Comparison of ENCODE assay signal across 18 mouse cellular contexts in the genomic region with DNA sequence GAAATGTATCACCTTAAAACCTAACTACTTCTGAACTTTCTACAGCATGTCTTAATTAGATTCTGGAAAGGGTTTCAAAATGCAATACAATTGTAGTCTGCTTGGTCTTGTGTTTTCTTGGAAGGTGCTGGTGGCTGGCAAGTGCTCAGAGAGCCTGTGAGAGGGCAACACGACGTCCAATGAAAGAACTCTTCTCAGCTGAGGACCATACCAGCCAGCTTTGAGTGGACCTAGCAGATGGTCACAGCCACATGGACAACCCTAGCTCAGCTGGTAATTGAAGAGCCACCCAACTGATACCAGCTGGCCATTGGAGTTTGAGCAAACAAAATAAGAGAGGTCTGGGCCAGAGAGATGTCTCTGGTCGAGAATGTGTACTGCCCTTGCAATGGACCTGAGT. TPM values are rescaled to one million over a fixed set of nuclear protein-coding genes. Genes with fewer than 3 reads are reported as not detected.
DNase-seq lines count a peak whose midpoint lies in the region; ATAC-seq and TF ChIP-seq lines count a peak whose summit lies in the region.
"Had no signal": no experiment of that assay in that cellular context is flagged by ENCODE, and none has a peak within 500 bp of the region (broad histone marks: within the 10 kb centered on the region; RNA-seq: fewer than 3 reads in every experiment).

No protein-coding gene starts in this region.

- no peak overlapping the region for H3K4me3 ChIP-seq in heart, embryonic 10.5 days
- no peak overlapping the region for H3K4me3 ChIP-seq in embryonic fibroblast, embryonic 13.5 days (ENCODE audit: insufficient read depth, low read length)
- H3K4me3 ChIP-seq in intestine, embryonic 16.5 days (ENCODE audit: low read length), result no peak overlapping the region
- H3K4me3 ChIP-seq in kidney, embryonic 15.5 days (replicated peaks), result no peak overlapping the region
- H3K4me3 ChIP-seq: erythroblast, embryonic 14.5 days; midbrain, embryonic 15.5 days had no signal

- no peaks in the 10 kb centered on the region for H3K36me3 ChIP-seq in heart, embryonic 10.5 days
- no peaks in the 10 kb centered on the region for H3K36me3 ChIP-seq in intestine, embryonic 16.5 days (ENCODE audit: control insufficient read depth, insufficient read depth, low read length)
- no peaks in the 10 kb centered on the region for H3K36me3 ChIP-seq in kidney, embryonic 15.5 days
- H3K36me3 ChIP-seq: midbrain, embryonic 15.5 days had no signal

- DNase-seq in heart, adult 11 months, result peak; percentile 87
- DNase-seq in heart, embryonic 10.5 days (ENCODE audit: low spot score), result no peak
- peak; percentile 59 for DNase-seq in adipocyte (ENCODE audit: low spot score)
- peak; percentile 71 for DNase-seq in cerebellum, adult 8-10 months
- DNase-seq in embryo, embryonic 10.5 days (ENCODE audit: low spot score), result no peak
- DNase-seq: heart, postnatal 14 days; kidney, adult 2 months; liver; lung, adult 2 months; right cerebral cortex, postnatal 4 days; thymus, adult 2 months had no signal

- TF ChIP-seq CTCF in embryonic fibroblast, embryonic 13.5 days (IDR thresholded peaks at IDR 0.05; ENCODE audit: borderline replicate concordance, insufficient read depth, low read length), result no peak

- ATAC-seq in intestine, embryonic 16.5 days, result no peak
- no peak for ATAC-seq in kidney, embryonic 15.5 days (replicated peaks; ENCODE audit: low FRiP score)
- ATAC-seq: midbrain, embryonic 15.5 days; Patski had no signal

- no peaks in the 10 kb centered on the region for H3K9me3 ChIP-seq in heart, embryonic 10.5 days
- H3K9me3 ChIP-seq in intestine, embryonic 16.5 days (ENCODE audit: control insufficient read depth, low read length), result no peaks in the 10 kb centered on the region
- no peaks in the 10 kb centered on the region for H3K9me3 ChIP-seq in kidney, embryonic 15.5 days (replicated peaks)
- H3K9me3 ChIP-seq: midbrain, embryonic 15.5 days had no signal

- no peak overlapping the region for H3K27ac ChIP-seq in heart, embryonic 10.5 days
- H3K27ac ChIP-seq in embryonic fibroblast, embryonic 13.5 days (ENCODE audit: insufficient read depth, low read length), result peak overlapping the region; percentile 99
- no peak overlapping the region for H3K27ac ChIP-seq in intestine, embryonic 16.5 days (ENCODE audit: low read length)
- H3K27ac ChIP-seq in kidney, embryonic 15.5 days, result no peak overlapping the region
- H3K27ac ChIP-seq: macrophage; midbrain, embryonic 15.5 days had no signal

- WGBS in heart, embryonic 10.5 days, result 80% methylated on average over 3 of the region's 3 CpGs
- 87% methylated on average over 3 of the region's 3 CpGs for WGBS in intestine, embryonic 16.5 days
- 88% methylated on average over 3 of the region's 3 CpGs for WGBS in kidney, embryonic 15.5 days

- H3K4me1 ChIP-seq in heart, embryonic 10.5 days, result peaks cover 1% of the 10 kb centered on the region; the same call in 1 of the 2 replicates
- peaks cover 32% of the 10 kb centered on the region for H3K4me1 ChIP-seq in embryonic fibroblast, embryonic 13.5 days (ENCODE audit: control insufficient read depth, insufficient read depth, low read length)
- H3K4me1 ChIP-seq in intestine, embryonic 16.5 days (ENCODE audit: control insufficient read depth, insufficient read depth, low read length), result 0 out of 2 replicates have a peak, but pooled peaks cover 9% of the 10 kb centered on the region
- no peaks in the 10 kb centered on the region for H3K4me1 ChIP-seq in kidney, embryonic 15.5 days
- H3K4me1 ChIP-seq: midbrain, embryonic 15.5 days had no signal

- no peak overlapping the region for H3K4me2 ChIP-seq in intestine, embryonic 16.5 days (ENCODE audit: low read depth, low read length)
- no peak overlapping the region for H3K4me2 ChIP-seq in kidney, embryonic 15.5 days
- H3K4me2 ChIP-seq: midbrain, embryonic 15.5 days had no signal

- no peak for TF ChIP-seq POLR2A in embryonic fibroblast, embryonic 13.5 days (IDR thresholded peaks at IDR 0.05; ENCODE audit: low read depth, low read length)

- H3K27me3 ChIP-seq in heart, embryonic 10.5 days (ENCODE audit: insufficient read depth, poor library complexity, severe bottlenecking), result no peaks in the 10 kb centered on the region
- no peaks in the 10 kb centered on the region for H3K27me3 ChIP-seq in intestine, embryonic 16.5 days (replicated peaks; ENCODE audit: control insufficient read depth, insufficient read depth, low read length)
- no peaks in the 10 kb centered on the region for H3K27me3 ChIP-seq in kidney, embryonic 15.5 days
- H3K27me3 ChIP-seq: midbrain, embryonic 15.5 days; Patski had no signal

- H3K9ac ChIP-seq in intestine, embryonic 16.5 days (ENCODE audit: low read depth, low read length), result no peak overlapping the region
- H3K9ac ChIP-seq in kidney, embryonic 15.5 days, result no peak overlapping the region
- H3K9ac ChIP-seq: midbrain, embryonic 15.5 days had no signal

RNA-seq across cellular contexts. Expression of a gene that starts 55.6 kb away (rescaled TPM):
- polyA plus RNA-seq in heart, embryonic 10.5 days (2016; fragmentation: Nextera tagmentation; extraction: Ambion mirVana), result 3.0 and 9.9 TPM in 2 replicates
- 187 and 323 TPM in 2 replicates for polyA plus RNA-seq in embryonic fibroblast, embryonic 13.5 days (2011; ENCODE audit: insufficient read length, low read depth, missing spikeins)
- 34.1 and 38.0 TPM in 2 replicates for polyA plus RNA-seq in intestine, embryonic 16.5 days (2015; fragmentation: Nextera tagmentation; extraction: Ambion mirVana)
- 42.4 and 47.4 TPM in 2 replicates for polyA plus RNA-seq in kidney, embryonic 15.5 days (2015; fragmentation: Nextera tagmentation; extraction: Ambion mirVana)
- polyA plus RNA-seq: erythroblast, embryonic 14.5 days; macrophage; Patski had no signal

Comparison
In these comparisons a context has a peak if more than half of its experiments do, and no peak if none do; other contexts are left out.
1. DNase-seq: peak in heart, adult 11 months (single experiment), adipocyte (single experiment) and cerebellum, adult 8-10 months (single experiment); none in heart, embryonic 10.5 days (single experiment) and embryo, embryonic 10.5 days (single experiment).